Mouse (Mus musculus): ENCODE results near the gene Olfr122.

GRCm38 (mm10) chr17:37738070-37738469 lies 30.3 kb upstream of the Olfr122 start:
- no peak for TF ChIP-seq CTCF (IDR thresholded peaks at IDR 0.05; ENCODE audit: low read depth, low read length)
- TF ChIP-seq TAL1 (conservative IDR thresholded peaks at IDR 0.05; ENCODE audit: low read depth, low read length): no peak
- no peak for TF ChIP-seq GATA1 (IDR thresholded peaks at IDR 0.05; ENCODE audit: borderline replicate concordance, low read length)

Measured in G1E (cell line).